Mouse (Mus musculus): ENCODE data around the gene Trim12c. TPM values are rescaled to one million over a fixed set of nuclear protein-coding genes. Genes with fewer than 3 reads are reported as not detected.
"Not testable (repeated sequence)": the region's sequence is repeated elsewhere in the genome, so short reads cannot be mapped to it uniquely, and the experiment has no call there.

Trim12c gene
- polyA plus RNA-seq, 1 experiment from 2014 or later = 1.0 TPM

DNA sequence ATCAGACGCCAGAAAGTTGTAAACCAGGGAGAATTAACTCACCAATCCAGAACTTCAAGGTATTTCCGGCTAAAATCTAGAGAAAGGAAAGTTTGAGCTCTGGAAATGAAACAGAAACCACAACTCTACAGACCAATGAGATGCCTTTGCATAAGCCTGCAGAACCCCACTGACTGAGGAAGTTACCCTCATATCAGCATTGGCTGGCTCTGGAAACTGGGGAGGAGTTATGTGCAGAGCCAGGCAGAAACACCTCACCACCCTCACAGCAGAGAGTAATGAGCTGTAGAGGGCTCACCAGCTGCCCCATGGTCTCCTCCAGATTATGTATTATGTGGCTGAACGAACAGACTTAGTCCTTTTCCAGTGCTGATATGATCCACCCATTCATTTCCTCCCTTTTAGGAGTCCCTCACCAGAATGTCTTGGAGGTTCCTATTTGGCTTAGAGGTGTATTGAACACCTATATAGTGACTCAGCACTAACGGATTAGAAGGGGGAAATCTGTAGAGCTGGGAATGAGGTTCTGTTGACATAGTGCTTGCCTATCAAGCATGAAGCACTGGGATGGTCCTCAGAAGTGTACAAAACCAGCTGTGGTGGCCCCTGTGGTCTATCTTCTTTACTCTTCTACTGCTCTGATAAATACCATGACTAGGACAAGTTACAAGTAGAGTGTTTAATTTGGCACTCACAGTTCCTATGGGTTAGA lies 37.6 kb downstream of the Trim12c start, which contains the start of gene Trim12a:
Gene Trim12a (minus strand): TSS at position 98 of the 712 bp plus-strand sequence.
- not testable (repeated sequence) for H3K9me3 ChIP-seq (replicated peaks); H3K4me1 ChIP-seq; H3K36me3 ChIP-seq; H3K27me3 ChIP-seq; ATAC-seq (ENCODE audit: low FRiP score); H3K27ac ChIP-seq; H3K9ac ChIP-seq
- Histone ChIP-seq H3K4me3 (peak within 1 kb of the TSS; percentile 19), H3K4me2 (replicated peaks) (peak within 1 kb of the TSS; percentile 39)
- WGBS = 32% methylated on average over 4 of the region's 4 CpGs

DNA sequence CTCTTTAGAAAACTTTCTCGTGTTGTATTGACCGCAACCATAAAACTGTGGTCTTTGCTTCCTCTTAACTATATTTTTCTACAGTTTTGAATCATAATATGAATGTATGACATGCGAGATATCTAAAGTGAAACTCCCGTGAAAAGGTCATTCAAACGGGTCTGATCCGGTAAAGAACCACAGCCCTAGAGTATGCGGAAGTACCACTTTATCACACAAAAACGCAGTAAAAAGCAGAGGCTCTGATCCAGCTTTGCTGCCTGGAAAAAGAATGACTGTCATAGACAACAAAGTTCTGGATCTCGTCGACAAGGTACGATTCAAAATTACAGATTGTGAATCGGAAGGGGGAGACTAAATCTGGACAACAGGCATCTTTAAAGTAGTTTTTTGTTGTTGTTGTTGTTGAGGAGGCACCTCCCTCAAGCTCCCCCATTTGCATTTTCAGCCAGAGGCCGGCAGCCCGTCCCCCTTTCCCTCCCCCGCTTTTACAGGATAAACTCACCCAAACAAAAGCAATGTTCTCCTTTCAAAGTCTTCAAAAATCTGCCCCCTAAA lies 38.3 kb downstream of the Trim12c start:
- Histone ChIP-seq H3K4me3 (peak overlapping the region; percentile 19), H3K9ac (no peak overlapping the region), H3K27me3 (no peaks in the 10 kb centered on the region), H3K36me3 (no peaks in the 10 kb centered on the region), H3K27ac (no peak overlapping the region), H3K4me2 (replicated peaks) (peak overlapping the region; percentile 39), H3K9me3 (replicated peaks) (no peaks in the 10 kb centered on the region), H3K4me1 (no peaks in the 10 kb centered on the region)
- no peak for ATAC-seq (ENCODE audit: low FRiP score)
- 14% methylated on average over 15 of the region's 15 CpGs for WGBS

DNA sequence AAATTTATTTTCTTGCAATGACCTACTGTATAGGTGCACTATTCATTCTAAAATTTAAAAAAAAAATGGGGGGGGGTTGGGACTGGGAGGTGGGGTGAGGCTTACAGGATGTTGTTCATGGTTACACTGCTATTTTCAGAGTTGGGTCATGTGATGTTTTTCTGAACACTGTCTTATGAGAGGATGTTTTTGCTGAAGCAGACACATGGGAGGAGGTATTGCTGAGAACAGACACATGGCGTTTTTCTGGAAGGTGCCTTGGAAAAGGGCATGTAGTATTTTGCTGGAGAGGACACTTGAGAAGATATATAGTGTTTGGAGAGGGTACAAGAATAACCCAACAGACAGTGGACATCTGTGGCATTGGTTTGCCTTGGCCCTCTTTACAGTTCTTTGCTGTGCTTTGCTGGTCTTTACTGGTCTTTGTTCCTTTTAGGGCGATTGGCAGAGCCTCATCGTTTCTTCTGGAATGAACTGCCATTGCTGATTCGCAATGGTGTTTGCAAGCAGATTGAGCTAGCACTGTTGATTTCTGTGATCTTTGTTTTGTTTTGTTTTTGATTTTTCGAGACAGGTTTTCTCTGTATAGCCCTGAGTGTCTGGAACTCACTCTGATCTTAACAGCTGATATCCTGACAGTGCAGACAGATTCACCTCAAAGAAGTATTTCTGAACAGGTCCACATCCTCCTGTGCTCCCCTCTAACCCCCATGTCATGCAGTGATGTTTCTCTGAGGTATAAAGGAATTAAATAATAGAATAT lies 61.3 kb downstream of the Trim12c start:
- H3K4me1 ChIP-seq = no peaks in the 10 kb centered on the region
- no peaks in the 10 kb centered on the region for H3K27me3 ChIP-seq
- no peak overlapping the region for H3K9ac ChIP-seq
- H3K4me2 ChIP-seq (replicated peaks) = no peak overlapping the region
- H3K36me3 ChIP-seq = no peaks in the 10 kb centered on the region
- WGBS = 82% methylated on average over 5 of the region's 5 CpGs
- H3K9me3 ChIP-seq (replicated peaks) = no peaks in the 10 kb centered on the region
- no peak overlapping the region for H3K27ac ChIP-seq
- ATAC-seq (ENCODE audit: low FRiP score) = no peak
- no peak overlapping the region for H3K4me3 ChIP-seq

DNA sequence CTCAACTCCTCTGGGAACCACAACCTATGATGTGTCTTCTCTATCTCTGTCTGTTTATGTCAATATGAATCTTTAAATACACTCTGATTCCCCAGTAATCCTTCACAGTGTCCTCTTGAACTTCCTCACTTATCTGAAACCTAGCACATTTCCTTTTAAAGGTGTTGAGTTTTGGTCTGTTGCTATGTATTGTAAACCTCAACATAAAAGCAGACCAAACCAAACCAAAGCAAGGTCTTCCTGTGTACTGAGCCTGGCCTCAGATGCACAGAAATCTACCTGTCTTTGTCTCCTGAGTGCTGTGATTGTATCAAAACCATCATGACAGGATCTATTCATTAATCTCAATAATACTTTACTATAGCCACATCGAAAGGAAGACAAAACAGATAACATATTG lies 62.5 kb downstream of the Trim12c start:
- Histone ChIP-seq H3K4me1 (no peaks in the 10 kb centered on the region), H3K9me3 (replicated peaks) (no peaks in the 10 kb centered on the region), H3K27ac (no peak overlapping the region), H3K36me3 (no peaks in the 10 kb centered on the region), H3K4me2 (replicated peaks) (no peak overlapping the region), H3K4me3 (no peak overlapping the region), H3K27me3 (no peaks in the 10 kb centered on the region), H3K9ac (no peak overlapping the region)
- no peak for ATAC-seq (ENCODE audit: low FRiP score)
- WGBS = 95% methylated on average over 1 of the region's 1 CpGs

Other genes with a start within 250 kb of the Trim12c start
- not detected in 2 replicates for gene Olfr646, start 248.5 kb downstream of the Trim12c start, polyA plus RNA-seq (2016; fragmentation: Nextera tagmentation; extraction: Ambion mirVana)
- not detected in 2 replicates for gene Ubqln5, start 223.5 kb downstream of the Trim12c start, polyA plus RNA-seq (2016; fragmentation: Nextera tagmentation; extraction: Ambion mirVana)
- not detected in 2 replicates for gene Olfr643, start 216.0 kb downstream of the Trim12c start, polyA plus RNA-seq (2016; fragmentation: Nextera tagmentation; extraction: Ambion mirVana)
- not detected in 2 replicates for gene Ubqln3, start 210.1 kb downstream of the Trim12c start, polyA plus RNA-seq (2016; fragmentation: Nextera tagmentation; extraction: Ambion mirVana)
- not detected in 2 replicates for gene Ubqlnl, start 202.8 kb downstream of the Trim12c start, polyA plus RNA-seq (2016; fragmentation: Nextera tagmentation; extraction: Ambion mirVana)
- not detected in 2 replicates for gene Olfm5, start 188.5 kb downstream of the Trim12c start, polyA plus RNA-seq (2016; fragmentation: Nextera tagmentation; extraction: Ambion mirVana)
- gene Olfr648, start 170.0 kb downstream of the Trim12c start, polyA plus RNA-seq (2016; fragmentation: Nextera tagmentation; extraction: Ambion mirVana) = 0.56 and 0.83 TPM in 2 replicates
- gene Olfr649, start 157.4 kb downstream of the Trim12c start, polyA plus RNA-seq (2016; fragmentation: Nextera tagmentation; extraction: Ambion mirVana) = not detected in 2 replicates
- 1.7 and 1.8 TPM in 2 replicates for gene Trim6, start 134.6 kb downstream of the Trim12c start, polyA plus RNA-seq (2016; fragmentation: Nextera tagmentation; extraction: Ambion mirVana)
- 0.90 and 1.4 TPM in 2 replicates for gene Trim34a, start 108.9 kb downstream of the Trim12c start, polyA plus RNA-seq (2016; fragmentation: Nextera tagmentation; extraction: Ambion mirVana)
- 0.07 and 0.14 TPM in 2 replicates for gene Trim5, start 65.3 kb downstream of the Trim12c start, polyA plus RNA-seq (2016; fragmentation: Nextera tagmentation; extraction: Ambion mirVana)
- gene Trim12a, start 37.9 kb downstream of the Trim12c start, polyA plus RNA-seq (2016; fragmentation: Nextera tagmentation; extraction: Ambion mirVana) = 3.4 and 4.2 TPM in 2 replicates
- not detected in 2 replicates for gene Trim34b, start 23.9 kb downstream of the Trim12c start, polyA plus RNA-seq (2016; fragmentation: Nextera tagmentation; extraction: Ambion mirVana)
- gene Trim30b, start 16.5 kb upstream of the Trim12c start, polyA plus RNA-seq (2016; fragmentation: Nextera tagmentation; extraction: Ambion mirVana) = not detected in 2 replicates
- not detected in 2 replicates for gene Trim30c, start 47.5 kb upstream of the Trim12c start, polyA plus RNA-seq (2016; fragmentation: Nextera tagmentation; extraction: Ambion mirVana)
- 0.69 and 1.3 TPM in 2 replicates for gene Trim30a, start 111.8 kb upstream of the Trim12c start, polyA plus RNA-seq (2016; fragmentation: Nextera tagmentation; extraction: Ambion mirVana)
- 0.12 and 0.25 TPM in 2 replicates for gene Trim30d, start 154.5 kb upstream of the Trim12c start, polyA plus RNA-seq (2016; fragmentation: Nextera tagmentation; extraction: Ambion mirVana)
- not detected in 2 replicates for gene Olfr651, start 196.8 kb upstream of the Trim12c start, polyA plus RNA-seq (2016; fragmentation: Nextera tagmentation; extraction: Ambion mirVana)
- gene Olfr652, start 207.5 kb upstream of the Trim12c start, polyA plus RNA-seq (2016; fragmentation: Nextera tagmentation; extraction: Ambion mirVana) = not detected in 2 replicates
- gene Olfr653, start 224.0 kb upstream of the Trim12c start, polyA plus RNA-seq (2016; fragmentation: Nextera tagmentation; extraction: Ambion mirVana) = not detected in 2 replicates
- gene Olfr654, start 233.7 kb upstream of the Trim12c start, polyA plus RNA-seq (2016; fragmentation: Nextera tagmentation; extraction: Ambion mirVana) = not detected in 2 replicates
- not detected in 2 replicates for gene Olfr655, start 248.4 kb upstream of the Trim12c start, polyA plus RNA-seq (2016; fragmentation: Nextera tagmentation; extraction: Ambion mirVana)